Mouse (Mus musculus): ENCODE data around the gene Olig2. TPM values are rescaled to one million over a fixed set of nuclear protein-coding genes. Genes with fewer than 3 reads are reported as not detected.
"Not testable (repeated sequence)": the region's sequence is repeated elsewhere in the genome, so short reads cannot be mapped to it uniquely, and the experiment has no call there.

Gene Olig2
- polyA plus RNA-seq, 1 experiment from 2014 or later: 20.3 TPM

DNA sequence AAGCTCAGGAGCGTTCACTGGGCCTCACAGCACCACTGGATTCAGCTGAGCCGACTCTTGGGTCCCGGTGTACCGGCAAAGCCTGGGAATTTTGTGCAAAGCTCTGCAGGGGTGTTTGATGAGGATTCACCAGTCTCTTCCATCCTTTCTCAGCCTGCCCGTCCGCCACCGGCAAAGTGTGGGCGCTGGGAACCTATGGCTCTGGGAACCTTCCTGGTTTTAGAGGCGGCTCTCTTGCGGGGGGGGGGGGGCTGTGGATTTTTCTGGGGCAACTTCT is 3.8 kb downstream of the Olig2 start:
- Histone ChIP-seq H3K4me3 (ENCODE audit: low read depth, low read length) (peak overlapping the region; percentile 50), H3K9ac (ENCODE audit: low read length) (peak overlapping the region; percentile 54), H3K4me1 (replicated peaks; ENCODE audit: control insufficient read depth, insufficient read depth, low read length) (peaks cover 25% of the 10 kb centered on the region; the same call in 1 of the 2 replicates), H3K36me3 (ENCODE audit: control insufficient read depth, insufficient read depth, low read length) (no peaks in the 10 kb centered on the region), H3K9me3 (ENCODE audit: control insufficient read depth, low read length) (no peaks in the 10 kb centered on the region), H3K4me2 (ENCODE audit: low read depth, low read length, severe bottlenecking) (peak overlapping the region; percentile 61), H3K27ac (ENCODE audit: low read depth, low read length) (no peak overlapping the region), H3K27me3 (ENCODE audit: control insufficient read depth, insufficient read depth, low read length) (peaks cover 94% of the 10 kb centered on the region)
- ATAC-seq (replicated peaks; ENCODE audit: low FRiP score): no peak
- WGBS: 2% methylated on average over 10 of the region's 10 CpGs
- DNase-seq (ENCODE audit: low spot score): peak; percentile 62

DNA sequence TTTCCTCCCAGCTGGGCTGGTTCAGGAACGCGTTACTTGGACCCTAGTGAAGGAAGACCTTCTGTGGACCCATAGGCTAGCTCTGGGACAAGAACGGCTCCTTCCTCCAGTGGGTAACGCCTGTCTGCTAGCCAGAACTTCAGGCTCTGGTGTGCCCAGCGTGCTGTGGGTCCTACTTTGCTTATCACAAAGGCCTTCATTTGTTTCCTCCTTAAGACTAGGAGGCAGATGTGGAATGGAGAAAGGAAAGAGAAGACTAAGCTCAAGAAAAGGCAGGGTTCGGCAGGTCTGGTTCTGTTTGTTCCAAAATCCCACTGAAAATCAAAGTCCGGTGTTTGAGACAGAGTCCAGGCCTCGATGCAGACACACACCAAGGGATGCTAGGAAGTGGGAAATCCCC is 4.4 kb downstream of the Olig2 start:
- Histone ChIP-seq H3K4me1 (replicated peaks; ENCODE audit: control insufficient read depth, insufficient read depth, low read length) (peaks cover 24% of the 10 kb centered on the region; the same call in 1 of the 2 replicates), H3K9ac (ENCODE audit: low read length) (peak overlapping the region; percentile 54), H3K27ac (ENCODE audit: low read depth, low read length) (no peak overlapping the region), H3K9me3 (ENCODE audit: control insufficient read depth, low read length) (no peaks in the 10 kb centered on the region), H3K27me3 (ENCODE audit: control insufficient read depth, insufficient read depth, low read length) (peaks cover 95% of the 10 kb centered on the region), H3K36me3 (ENCODE audit: control insufficient read depth, insufficient read depth, low read length) (no peaks in the 10 kb centered on the region), H3K4me3 (ENCODE audit: low read depth, low read length) (peak overlapping the region; percentile 50; the same call in 1 of the 2 replicates), H3K4me2 (ENCODE audit: low read depth, low read length, severe bottlenecking) (peak overlapping the region; percentile 61)
- no peak for DNase-seq (ENCODE audit: low spot score)
- ATAC-seq (replicated peaks; ENCODE audit: low FRiP score): no peak
- 8% methylated on average over 8 of the region's 8 CpGs for WGBS

DNA sequence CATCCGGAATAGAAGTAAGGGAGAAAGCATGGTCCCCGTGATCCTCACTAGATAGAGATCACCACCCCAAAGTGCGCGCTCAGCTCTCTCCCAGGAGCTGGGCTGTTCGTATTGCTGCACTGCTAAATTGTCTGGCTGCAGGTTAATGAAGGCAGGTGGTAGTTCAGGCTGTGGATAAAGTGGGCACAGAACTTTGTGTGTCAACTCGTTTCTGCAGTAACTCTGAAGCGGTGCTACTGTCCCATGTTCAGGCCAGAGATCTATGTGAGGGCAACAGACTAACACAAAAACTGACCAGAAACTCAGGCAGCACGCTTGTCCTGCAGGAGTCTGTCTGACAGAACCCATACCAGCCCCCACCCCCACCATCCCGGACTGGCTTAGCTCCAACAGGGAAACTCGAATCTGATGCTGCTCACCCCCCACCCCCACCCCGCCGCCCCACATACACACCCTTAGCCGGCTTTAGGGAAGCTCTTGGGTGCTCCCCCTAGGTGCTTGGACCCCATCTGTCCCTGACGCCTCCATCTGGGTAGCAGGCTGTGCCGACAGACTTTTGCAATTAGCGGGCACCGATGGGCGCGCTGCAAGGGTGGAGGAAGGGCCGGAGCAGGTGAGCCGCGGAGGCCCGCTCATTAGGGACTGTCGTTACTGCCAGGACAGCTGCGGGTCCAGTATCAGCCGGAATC is 6.7 kb downstream of the Olig2 start:
- H3K4me3 ChIP-seq (ENCODE audit: low read depth, low read length): no peak overlapping the region
- ATAC-seq (replicated peaks; ENCODE audit: low FRiP score) (peak; percentile 57), DNase-seq (ENCODE audit: low spot score) (peak; percentile 66)
- H3K4me1 ChIP-seq (replicated peaks; ENCODE audit: control insufficient read depth, insufficient read depth, low read length): peaks cover 9% of the 10 kb centered on the region; the same call in 1 of the 2 replicates
- H3K36me3 ChIP-seq (ENCODE audit: control insufficient read depth, insufficient read depth, low read length): no peaks in the 10 kb centered on the region
- no peaks in the 10 kb centered on the region for H3K9me3 ChIP-seq (ENCODE audit: control insufficient read depth, low read length)
- H3K27ac ChIP-seq (ENCODE audit: low read depth, low read length): no peak overlapping the region
- H3K9ac ChIP-seq (ENCODE audit: low read length): no peak overlapping the region
- WGBS: 3% methylated on average over 26 of the region's 26 CpGs
- peaks cover 82% of the 10 kb centered on the region for H3K27me3 ChIP-seq (ENCODE audit: control insufficient read depth, insufficient read depth, low read length)
- H3K4me2 ChIP-seq (ENCODE audit: low read depth, low read length, severe bottlenecking): peak overlapping the region; percentile 15; the same call in 1 of the 2 replicates

DNA sequence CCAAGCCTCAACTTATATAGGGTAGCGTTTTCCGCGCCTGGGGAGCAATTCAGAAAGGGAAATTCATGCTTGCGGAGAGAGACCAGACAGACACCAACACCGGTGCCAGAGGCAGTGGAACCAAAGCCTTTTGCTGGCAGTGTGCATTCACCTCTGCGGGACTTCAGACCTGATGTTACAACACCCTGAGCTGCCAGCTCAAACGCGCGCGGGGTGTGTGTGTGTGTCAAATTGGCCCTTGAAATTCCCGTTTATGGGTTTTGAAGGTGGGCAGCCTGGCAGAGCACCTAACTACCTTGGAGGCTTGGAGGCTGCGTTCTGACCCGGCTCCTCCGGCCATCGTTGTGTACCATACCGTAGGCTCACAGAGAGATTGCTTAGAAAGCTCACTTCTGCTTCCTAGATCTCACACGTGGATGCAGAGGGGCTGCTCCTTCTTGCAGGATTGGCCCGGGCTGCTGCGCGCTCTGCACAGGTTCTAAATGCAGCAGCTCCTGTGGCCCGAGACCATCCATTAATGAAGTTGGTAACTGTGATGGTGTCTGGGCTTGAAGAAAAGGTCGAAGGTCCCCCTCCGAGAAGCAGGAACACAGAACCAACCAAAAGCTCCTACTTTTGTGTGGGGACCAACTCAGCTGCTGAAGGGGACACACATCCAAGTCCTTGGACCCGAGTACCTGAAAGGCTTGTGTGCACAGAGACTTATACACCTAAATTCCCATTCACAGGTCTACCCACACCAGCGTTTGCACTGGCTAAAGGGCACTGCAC is 7.4 kb downstream of the Olig2 start:
- Histone ChIP-seq H3K27ac (ENCODE audit: low read depth, low read length) (no peak overlapping the region), H3K4me1 (replicated peaks; ENCODE audit: control insufficient read depth, insufficient read depth, low read length) (peaks cover 5% of the 10 kb centered on the region; the same call in 1 of the 2 replicates), H3K4me2 (ENCODE audit: low read depth, low read length, severe bottlenecking) (peak overlapping the region; percentile 15; the same call in 1 of the 2 replicates), H3K9ac (ENCODE audit: low read length) (no peak overlapping the region), H3K27me3 (ENCODE audit: control insufficient read depth, insufficient read depth, low read length) (peaks cover 75% of the 10 kb centered on the region), H3K36me3 (ENCODE audit: control insufficient read depth, insufficient read depth, low read length) (no peaks in the 10 kb centered on the region), H3K9me3 (ENCODE audit: control insufficient read depth, low read length) (no peaks in the 10 kb centered on the region), H3K4me3 (ENCODE audit: low read depth, low read length) (no peak overlapping the region)
- DNase-seq (ENCODE audit: low spot score): peak; percentile 53
- 1% methylated on average over 25 of the region's 25 CpGs for WGBS
- no peak for ATAC-seq (replicated peaks; ENCODE audit: low FRiP score)

DNA sequence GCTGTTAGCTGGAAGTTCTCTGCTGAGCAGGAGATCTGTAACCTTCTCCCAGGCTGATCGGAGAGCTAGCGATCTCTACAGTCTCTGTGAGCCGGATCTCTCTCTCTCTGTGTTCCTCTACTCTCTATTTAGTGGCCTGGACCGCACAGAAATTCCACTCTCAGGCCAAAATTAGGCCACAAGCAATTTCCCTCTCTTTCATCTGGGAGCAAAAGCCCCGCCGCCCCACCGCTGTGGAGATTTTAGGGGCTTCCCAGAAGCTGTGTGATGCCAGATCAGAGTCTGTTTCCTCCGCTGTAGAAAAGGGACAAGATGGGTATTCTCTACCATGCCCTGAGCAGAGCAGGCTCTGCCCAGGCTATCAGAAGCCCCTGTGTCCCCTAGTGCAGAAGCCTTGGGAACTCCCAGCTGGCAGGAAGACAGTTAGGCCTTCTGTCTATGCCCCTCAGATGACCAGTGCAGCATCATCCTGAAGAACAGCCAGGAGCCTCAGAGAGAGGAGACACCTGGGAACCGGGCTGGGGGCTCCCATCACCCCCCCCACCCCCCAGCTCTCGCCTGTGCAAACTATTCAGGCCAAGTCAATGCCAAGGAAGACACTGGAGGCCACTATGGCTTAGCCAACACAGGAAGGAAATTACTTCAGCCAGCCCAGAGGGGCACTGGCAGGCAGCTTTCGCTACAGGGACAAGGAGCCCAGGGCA is 8.1 kb downstream of the Olig2 start:
- WGBS: 13% methylated on average over 11 of the region's 11 CpGs
- no peak overlapping the region for H3K4me3 ChIP-seq (ENCODE audit: low read depth, low read length)
- DNase-seq (ENCODE audit: low spot score): no peak

DNA sequence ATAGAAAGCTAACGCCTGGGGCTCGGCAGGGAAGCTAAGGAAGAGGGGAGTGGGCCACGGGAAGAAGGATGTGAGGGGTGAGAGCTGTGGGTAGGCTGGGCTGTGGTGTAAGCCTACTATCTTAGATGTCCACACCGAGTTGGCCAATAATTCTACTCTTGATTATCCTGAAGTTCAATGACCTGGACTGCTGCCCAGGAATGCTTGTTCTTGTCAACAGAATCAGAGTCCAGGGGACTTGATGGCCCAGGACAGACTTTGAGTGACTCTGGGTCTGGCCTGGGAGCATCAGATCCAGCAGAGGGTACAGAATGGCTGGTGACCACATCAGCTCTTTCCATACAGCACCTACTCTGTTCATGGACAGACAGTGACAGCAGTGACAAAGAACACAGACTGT is 13.8 kb downstream of the Olig2 start:
- no peak overlapping the region for H3K4me3 ChIP-seq (ENCODE audit: low read depth, low read length)
- no peak overlapping the region for H3K27ac ChIP-seq (ENCODE audit: low read depth, low read length)
- peaks cover 25% of the 10 kb centered on the region for H3K27me3 ChIP-seq (ENCODE audit: control insufficient read depth, insufficient read depth, low read length)
- no peaks in the 10 kb centered on the region for H3K9me3 ChIP-seq (ENCODE audit: control insufficient read depth, low read length)
- 79% methylated on average over 4 of the region's 4 CpGs for WGBS
- no peak overlapping the region for H3K4me2 ChIP-seq (ENCODE audit: low read depth, low read length, severe bottlenecking)
- no peaks in the 10 kb centered on the region for H3K4me1 ChIP-seq (replicated peaks; ENCODE audit: control insufficient read depth, insufficient read depth, low read length)
- no peak overlapping the region for H3K9ac ChIP-seq (ENCODE audit: low read length)
- DNase-seq (ENCODE audit: low spot score) (no peak), ATAC-seq (replicated peaks; ENCODE audit: low FRiP score) (no peak)
- no peaks in the 10 kb centered on the region for H3K36me3 ChIP-seq (ENCODE audit: control insufficient read depth, insufficient read depth, low read length)

More for the DNA sequence above, 8.1 kb downstream of the Olig2 start:
- no peak overlapping the region for H3K27ac ChIP-seq (ENCODE audit: low read depth, low read length)
- no peak for ATAC-seq (replicated peaks; ENCODE audit: low FRiP score)
- H3K9me3 ChIP-seq (ENCODE audit: control insufficient read depth, low read length): no peaks in the 10 kb centered on the region
- peaks cover 5% of the 10 kb centered on the region; the same call in 1 of the 2 replicates for H3K4me1 ChIP-seq (replicated peaks; ENCODE audit: control insufficient read depth, insufficient read depth, low read length)
- no peaks in the 10 kb centered on the region for H3K36me3 ChIP-seq (ENCODE audit: control insufficient read depth, insufficient read depth, low read length)
- H3K9ac ChIP-seq (ENCODE audit: low read length): no peak overlapping the region
- no peak overlapping the region for H3K4me2 ChIP-seq (ENCODE audit: low read depth, low read length, severe bottlenecking)
- peaks cover 70% of the 10 kb centered on the region for H3K27me3 ChIP-seq (ENCODE audit: control insufficient read depth, insufficient read depth, low read length)

DNA sequence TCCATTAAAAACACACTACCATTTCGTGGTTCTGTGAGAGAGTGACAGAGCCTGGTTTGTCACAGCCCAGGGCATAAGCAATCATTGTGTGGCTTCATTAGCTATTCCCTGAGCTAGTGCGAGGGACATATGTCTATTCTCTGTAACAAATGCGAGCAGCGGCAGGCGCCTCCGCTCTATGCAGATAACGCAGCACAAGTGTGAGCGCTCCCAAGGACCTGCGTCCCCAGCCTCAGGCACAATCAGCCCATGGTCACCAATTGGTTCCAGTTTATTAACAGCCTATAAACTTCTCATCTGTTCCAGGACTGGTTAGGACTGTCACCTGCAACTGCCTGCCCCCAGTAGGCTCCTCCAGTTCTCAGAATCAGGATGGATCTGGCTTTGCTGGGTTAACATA is 21.0 kb downstream of the Olig2 start:
- DNase-seq (ENCODE audit: low spot score) (no peak), ATAC-seq (replicated peaks; ENCODE audit: low FRiP score) (0 out of 2 replicates have a peak, but pooled peaks have one; percentile 46)
- Histone ChIP-seq H3K36me3 (ENCODE audit: control insufficient read depth, insufficient read depth, low read length) (no peaks in the 10 kb centered on the region), H3K9ac (ENCODE audit: low read length) (no peak overlapping the region), H3K4me2 (ENCODE audit: low read depth, low read length, severe bottlenecking) (no peak overlapping the region), H3K4me3 (ENCODE audit: low read depth, low read length) (no peak overlapping the region), H3K27me3 (ENCODE audit: control insufficient read depth, insufficient read depth, low read length) (peaks cover 8% of the 10 kb centered on the region; the same call in 1 of the 2 replicates), H3K4me1 (replicated peaks; ENCODE audit: control insufficient read depth, insufficient read depth, low read length) (no peaks in the 10 kb centered on the region), H3K27ac (ENCODE audit: low read depth, low read length) (no peak overlapping the region), H3K9me3 (ENCODE audit: control insufficient read depth, low read length) (no peaks in the 10 kb centered on the region)
- 47% methylated on average over 9 of the region's 9 CpGs for WGBS

DNA sequence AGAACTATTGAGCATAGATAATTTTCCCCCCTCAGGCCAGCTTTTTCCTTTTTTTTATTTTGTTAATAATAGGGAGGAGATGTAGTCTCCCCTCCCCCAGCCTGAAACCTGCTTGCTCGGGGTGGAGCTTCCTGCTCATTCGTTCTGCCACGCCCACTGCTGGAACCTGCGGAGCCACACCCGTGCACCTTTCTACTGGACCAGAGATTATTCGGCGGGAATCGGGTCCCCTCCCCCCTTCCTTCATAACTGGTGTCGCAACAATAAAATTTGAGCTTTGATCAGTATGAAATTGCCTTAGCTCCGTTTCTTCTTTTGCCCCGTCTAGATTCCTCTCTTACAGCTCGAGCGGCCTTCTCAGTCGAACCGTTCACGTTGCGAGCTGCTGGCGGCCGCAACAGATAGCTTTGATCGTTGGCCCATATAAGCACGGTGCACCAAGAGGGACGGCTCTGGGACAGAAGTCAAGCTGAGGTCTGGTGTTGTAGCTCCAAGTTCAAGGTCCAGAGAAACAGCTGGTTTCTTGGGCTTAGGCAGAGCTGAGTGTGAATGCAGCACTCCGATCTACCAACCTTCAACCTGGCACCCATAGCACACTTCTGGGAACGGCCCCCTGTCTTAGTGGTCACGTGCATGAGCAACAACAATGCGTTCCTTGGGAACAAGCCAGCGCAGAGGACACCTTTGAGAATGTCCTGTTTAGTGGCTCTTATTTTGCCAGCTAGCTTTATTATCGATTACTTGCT is 30.3 kb downstream of the Olig2 start:
- H3K9me3 ChIP-seq (ENCODE audit: control insufficient read depth, low read length); H3K36me3 ChIP-seq (ENCODE audit: control insufficient read depth, insufficient read depth, low read length); H3K4me1 ChIP-seq (replicated peaks; ENCODE audit: control insufficient read depth, insufficient read depth, low read length); H3K9ac ChIP-seq (ENCODE audit: low read length); DNase-seq (ENCODE audit: low spot score); ATAC-seq (replicated peaks; ENCODE audit: low FRiP score); H3K4me3 ChIP-seq (ENCODE audit: low read depth, low read length); H3K27ac ChIP-seq (ENCODE audit: low read depth, low read length): not testable (repeated sequence)
- 13% methylated on average over 20 of the region's 28 CpGs for WGBS
- H3K27me3 ChIP-seq (ENCODE audit: control insufficient read depth, insufficient read depth, low read length): peaks cover 33% of the 10 kb centered on the region
- peak overlapping the region; percentile 20; the same call in 1 of the 2 replicates for H3K4me2 ChIP-seq (ENCODE audit: low read depth, low read length, severe bottlenecking)

Measured in forebrain, embryonic 11.5 days (tissue).